Mouse (Mus musculus): ENCODE data around the gene Ldb1. TPM values are rescaled to one million over a fixed set of nuclear protein-coding genes. Genes with fewer than 3 reads are reported as not detected.
"Not testable (repeated sequence)": the region's sequence is repeated elsewhere in the genome, so short reads cannot be mapped to it uniquely, and the experiment has no call there.

Gene Ldb1
- polyA plus RNA-seq, 1 experiment: 65.5 TPM

GRCm38 (mm10) chr19:45997365-45997764, 47.6 kb downstream of the Ldb1 start:
- peaks cover 22% of the 10 kb centered on the region for H3K4me1 ChIP-seq (ENCODE audit: control insufficient read depth)
- TF ChIP-seq TAL1 (IDR thresholded peaks at IDR 0.05; ENCODE audit: low read length): no peak
- TF ChIP-seq GATA1 (IDR thresholded peaks at IDR 0.05; ENCODE audit: low read length): no peak
- H3K9me3 ChIP-seq (ENCODE audit: control insufficient read depth, low read length): no peaks in the 10 kb centered on the region
- peaks cover 3% of the 10 kb centered on the region for H3K27me3 ChIP-seq (ENCODE audit: control insufficient read depth)
- no peaks in the 10 kb centered on the region; the same call in 1 of the 2 replicates for H3K36me3 ChIP-seq (ENCODE audit: control insufficient read depth)
- H3K4me3 ChIP-seq (replicated peaks): peak overlapping the region; percentile 88

- H3K4me1 ChIP-seq (ENCODE audit: control insufficient read depth): peaks cover 18% of the 10 kb centered on the region
- no peaks in the 10 kb centered on the region for H3K9me3 ChIP-seq (ENCODE audit: control insufficient read depth, low read length)
- H3K4me3 ChIP-seq (replicated peaks): no peak overlapping the region
- H3K27me3 ChIP-seq (ENCODE audit: control insufficient read depth): no peaks in the 10 kb centered on the region
- TF ChIP-seq TAL1 (IDR thresholded peaks at IDR 0.05; ENCODE audit: low read length): no peak
- no peak for TF ChIP-seq GATA1 (IDR thresholded peaks at IDR 0.05; ENCODE audit: low read length)
- H3K36me3 ChIP-seq (ENCODE audit: control insufficient read depth): no peaks in the 10 kb centered on the region; the same call in 1 of the 2 replicates
These were observed 50.9 kb downstream of the Ldb1 start for GRCm38 (mm10) chr19:45993981-45994737.

- H3K27me3 ChIP-seq (ENCODE audit: control insufficient read depth): not testable (repeated sequence)
These were observed 51.6 kb downstream of the Ldb1 start for GRCm38 (mm10) chr19:45993441-45993840.

GRCm38 (mm10) chr19:45991171-45991570, 53.8 kb downstream of the Ldb1 start:
- Histone ChIP-seq H3K4me1 (ENCODE audit: control insufficient read depth) (no peaks in the 10 kb centered on the region), H3K9me3 (ENCODE audit: control insufficient read depth, low read length) (no peaks in the 10 kb centered on the region), H3K27me3 (ENCODE audit: control insufficient read depth) (no peaks in the 10 kb centered on the region), H3K36me3 (ENCODE audit: control insufficient read depth) (no peaks in the 10 kb centered on the region; the same call in 1 of the 2 replicates), H3K4me3 (replicated peaks) (no peak overlapping the region)
- TF ChIP-seq GATA1 (IDR thresholded peaks at IDR 0.05; ENCODE audit: low read length) (no peak), TAL1 (IDR thresholded peaks at IDR 0.05; ENCODE audit: low read length) (no peak)

More at GRCm38 (mm10) chr19:45993441-45993840, 51.6 kb downstream of the Ldb1 start:
- H3K4me3 ChIP-seq (replicated peaks); H3K36me3 ChIP-seq (ENCODE audit: control insufficient read depth); H3K9me3 ChIP-seq (ENCODE audit: control insufficient read depth, low read length): not testable (repeated sequence)
- peaks cover 10% of the 10 kb centered on the region for H3K4me1 ChIP-seq (ENCODE audit: control insufficient read depth)

GRCm38 (mm10) chr19:45988238-45988637, 56.8 kb downstream of the Ldb1 start:
- H3K4me1 ChIP-seq (ENCODE audit: control insufficient read depth): no peaks in the 10 kb centered on the region
- H3K4me3 ChIP-seq (replicated peaks): no peak overlapping the region
- TF ChIP-seq GATA1 (IDR thresholded peaks at IDR 0.05; ENCODE audit: low read length) (no peak), TAL1 (IDR thresholded peaks at IDR 0.05; ENCODE audit: low read length) (no peak)
- no peaks in the 10 kb centered on the region for H3K27me3 ChIP-seq (ENCODE audit: control insufficient read depth)
- no peaks in the 10 kb centered on the region for H3K9me3 ChIP-seq (ENCODE audit: control insufficient read depth, low read length)
- no peaks in the 10 kb centered on the region; the same call in 1 of the 2 replicates for H3K36me3 ChIP-seq (ENCODE audit: control insufficient read depth)

- no peaks in the 10 kb centered on the region for H3K4me1 ChIP-seq (ENCODE audit: control insufficient read depth)
- no peak overlapping the region for H3K4me3 ChIP-seq (replicated peaks)
- no peaks in the 10 kb centered on the region for H3K27me3 ChIP-seq (ENCODE audit: control insufficient read depth)
- no peaks in the 10 kb centered on the region for H3K36me3 ChIP-seq (ENCODE audit: control insufficient read depth)
- no peaks in the 10 kb centered on the region for H3K9me3 ChIP-seq (ENCODE audit: control insufficient read depth, low read length)
- TF ChIP-seq TAL1 (IDR thresholded peaks at IDR 0.05; ENCODE audit: low read length): no peak
- TF ChIP-seq GATA1 (IDR thresholded peaks at IDR 0.05; ENCODE audit: low read length): no peak
These were observed 60.6 kb downstream of the Ldb1 start for GRCm38 (mm10) chr19:45984379-45984778.

Other genes with a start within 250 kb of the Ldb1 start
- gene Kcnip2, start 229.2 kb downstream of the Ldb1 start, polyA plus RNA-seq (2012): 0.33 and 0.46 TPM in 2 replicates
- 0.07 TPM in 1 of 2 replicates, not detected in the other for gene Armh3, start 46.7 kb downstream of the Ldb1 start, polyA plus RNA-seq (2012)
- gene Hps6, start 41.7 kb downstream of the Ldb1 start, polyA plus RNA-seq (2012): 0.04 and 0.06 TPM in 2 replicates
- 1.9 and 3.3 TPM in 2 replicates for gene Pprc1, start 328 bp downstream of the Ldb1 start, polyA plus RNA-seq (2012)
- gene Nolc1, start 30.6 kb upstream of the Ldb1 start, polyA plus RNA-seq (2012): 3.1 and 3.4 TPM in 2 replicates
- 0.02 TPM in 1 of 2 replicates, not detected in the other for gene Elovl3, start 86.7 kb upstream of the Ldb1 start, polyA plus RNA-seq (2012)
- not detected in 2 replicates for gene Pitx3, start 103.1 kb upstream of the Ldb1 start, polyA plus RNA-seq (2012)
- 23.8 and 31.8 TPM in 2 replicates for gene Gbf1, start 107.3 kb upstream of the Ldb1 start, polyA plus RNA-seq (2012)

Measured in erythroblast, embryonic 14.5 days (primary cell).